ENCODE assay signal across 26 mouse cellular contexts in the genomic region with DNA sequence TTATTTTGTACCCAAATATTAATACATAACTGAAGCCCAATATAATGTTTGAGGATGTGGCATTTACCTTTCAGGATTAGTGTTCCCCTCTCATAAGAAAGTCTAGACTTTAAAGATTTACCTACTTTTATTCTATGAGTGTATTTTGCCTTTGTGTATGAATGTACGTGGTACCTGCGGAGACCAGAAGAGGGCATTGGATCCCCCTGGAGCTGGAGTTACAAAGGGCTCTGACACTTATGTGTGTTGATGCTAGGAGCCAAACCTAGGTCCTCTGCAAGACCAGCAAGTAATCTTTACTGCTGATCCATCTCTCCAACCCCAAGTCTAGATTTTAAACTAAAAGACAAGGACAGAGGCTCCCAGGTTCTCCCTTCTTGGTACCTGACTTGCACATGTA.
DNase-seq lines count a peak whose midpoint lies in the region; ATAC-seq and TF ChIP-seq lines count a peak whose summit lies in the region.
"Had no signal": no experiment of that assay in that cellular context is flagged by ENCODE, and none has a peak within 500 bp of the region (broad histone marks: within the 10 kb centered on the region; RNA-seq: fewer than 3 reads in every experiment).

No protein-coding gene starts in this region.

- H3K4me3 ChIP-seq in gastrocnemius, adult 2 months, result no peak overlapping the region
- H3K4me3 ChIP-seq in left cerebral cortex, adult 2 months, result no peak overlapping the region
- H3K4me3 ChIP-seq in midbrain, postnatal 0 days (ENCODE audit: low read depth, low read length), result no peak overlapping the region
- H3K4me3 ChIP-seq in midbrain, embryonic 16.5 days (ENCODE audit: low read depth, low read length), result no peak overlapping the region
- no peak overlapping the region for H3K4me3 ChIP-seq in stomach, postnatal 0 days (ENCODE audit: low read depth, low read length)
- H3K4me3 ChIP-seq: embryonic facial prominence, embryonic 12.5 days; heart, embryonic 13.5 days; hindbrain, embryonic 13.5 days; limb, embryonic 12.5 days; liver, embryonic 15.5 days; lung, embryonic 15.5 days; midbrain, embryonic 12.5 days had no signal

- H3K9me3 ChIP-seq in midbrain, postnatal 0 days (ENCODE audit: low read length), result no peaks in the 10 kb centered on the region
- H3K9me3 ChIP-seq in midbrain, embryonic 16.5 days (replicated peaks; ENCODE audit: control insufficient read depth, low read length, poor library complexity, severe bottlenecking), result no peaks in the 10 kb centered on the region
- H3K9me3 ChIP-seq in stomach, postnatal 0 days (ENCODE audit: control insufficient read depth, low read length), result no peaks in the 10 kb centered on the region
- H3K9me3 ChIP-seq: embryonic facial prominence, embryonic 12.5 days; heart, embryonic 13.5 days; hindbrain, embryonic 13.5 days; limb, embryonic 12.5 days; liver, embryonic 15.5 days; lung, embryonic 15.5 days; midbrain, embryonic 12.5 days had no signal

- DNase-seq in gastrocnemius, adult 2 months, result no peak
- DNase-seq in gastrocnemius, adult 8-10 months (ENCODE audit: low spot score in 2 of 2), result no peak
- no peak for DNase-seq in left cerebral cortex, adult 2 months (ENCODE audit: extremely low spot score in 1 of 2, low spot score in 2 of 2)
- no peak for DNase-seq in left cerebral cortex, adult 11 months (ENCODE audit: low spot score)
- no peak for DNase-seq in midbrain, postnatal 0 days (ENCODE audit: low spot score)
- DNase-seq in stomach, postnatal 0 days (ENCODE audit: low spot score), result no peak
- DNase-seq in neural tube, embryonic 10.5 days (ENCODE audit: extremely low spot score, low spot score), result no peak
- DNase-seq: cerebellum, adult 9-10 months; cerebellum, postnatal 36 days; embryo, embryonic 11 days; gastrocnemius, postnatal 36 days; heart, adult 18-20 months; heart, postnatal 10 days; kidney, adult 11 months; kidney, postnatal 4 days; right cerebral cortex, postnatal 25 days; thymus, adult 18-20 months; thymus, postnatal 25 days had no signal

- H3K36me3 ChIP-seq in midbrain, postnatal 0 days (ENCODE audit: insufficient read depth, low read length), result no peaks in the 10 kb centered on the region
- no peaks in the 10 kb centered on the region for H3K36me3 ChIP-seq in midbrain, embryonic 16.5 days (ENCODE audit: control insufficient read depth, insufficient read depth, low read length)
- no peaks in the 10 kb centered on the region for H3K36me3 ChIP-seq in stomach, postnatal 0 days (ENCODE audit: control insufficient read depth, insufficient read depth, low read length)
- H3K36me3 ChIP-seq: embryonic facial prominence, embryonic 12.5 days; heart, embryonic 13.5 days; hindbrain, embryonic 13.5 days; liver, embryonic 15.5 days; lung, embryonic 15.5 days; midbrain, embryonic 12.5 days had no signal

- H3K4me2 ChIP-seq in midbrain, postnatal 0 days (ENCODE audit: low read depth, low read length, poor library complexity, severe bottlenecking), result no peak overlapping the region
- H3K4me2 ChIP-seq in midbrain, embryonic 16.5 days (ENCODE audit: low read length), result no peak overlapping the region
- no peak overlapping the region for H3K4me2 ChIP-seq in stomach, postnatal 0 days (replicated peaks; ENCODE audit: low read depth)
- H3K4me2 ChIP-seq: embryonic facial prominence, embryonic 12.5 days; heart, embryonic 13.5 days; hindbrain, embryonic 13.5 days; limb, embryonic 12.5 days; liver, embryonic 15.5 days; lung, embryonic 15.5 days; midbrain, embryonic 12.5 days had no signal

- intact Hi-C loops in gastrocnemius, adult 2 months (cut with DNase I), result no loop called here
- intact Hi-C loops in left cerebral cortex, adult 2 months (cut with DNase I), result no loop called here

- peak; percentile 19; the same call in 1 of the 2 replicates for TF ChIP-seq CTCF in gastrocnemius, adult 2 months (IDR thresholded peaks at IDR 0.05)
- TF ChIP-seq CTCF in left cerebral cortex, adult 2 months (IDR thresholded peaks at IDR 0.05), result peak; percentile 22
- peak; percentile 37 for TF ChIP-seq CTCF in midbrain, postnatal 0 days (IDR thresholded peaks at IDR 0.05)
- peak; percentile 51 for TF ChIP-seq CTCF in stomach, postnatal 0 days (IDR thresholded peaks at IDR 0.05; ENCODE audit: low read depth)

- no peak for ATAC-seq in midbrain, postnatal 0 days (ENCODE audit: low FRiP score)
- no peak for ATAC-seq in midbrain, embryonic 16.5 days
- no peak for ATAC-seq in stomach, postnatal 0 days (ENCODE audit: low FRiP score, low TSS enrichment)

- no peaks in the 10 kb centered on the region for H3K4me1 ChIP-seq in midbrain, postnatal 0 days (ENCODE audit: insufficient read depth, low read length)
- H3K4me1 ChIP-seq in midbrain, embryonic 16.5 days (ENCODE audit: control insufficient read depth, insufficient read depth, low read length), result no peaks in the 10 kb centered on the region
- no peaks in the 10 kb centered on the region for H3K4me1 ChIP-seq in stomach, postnatal 0 days (replicated peaks; ENCODE audit: control insufficient read depth, insufficient read depth)
- H3K4me1 ChIP-seq: embryonic facial prominence, embryonic 12.5 days; hindbrain, embryonic 13.5 days; liver, embryonic 15.5 days had no signal

- H3K9ac ChIP-seq in midbrain, postnatal 0 days (replicated peaks; ENCODE audit: low read length, poor library complexity, severe bottlenecking), result no peak overlapping the region
- no peak overlapping the region for H3K9ac ChIP-seq in midbrain, embryonic 16.5 days (ENCODE audit: low read depth, low read length)
- no peak overlapping the region for H3K9ac ChIP-seq in stomach, postnatal 0 days (ENCODE audit: low read length)
- H3K9ac ChIP-seq: embryonic facial prominence, embryonic 12.5 days; heart, embryonic 13.5 days; hindbrain, embryonic 13.5 days; limb, embryonic 12.5 days; liver, embryonic 15.5 days; lung, embryonic 15.5 days; midbrain, embryonic 12.5 days had no signal

- H3K27me3 ChIP-seq in midbrain, postnatal 0 days (ENCODE audit: insufficient read depth, low read length), result no peaks in the 10 kb centered on the region
- no peaks in the 10 kb centered on the region for H3K27me3 ChIP-seq in midbrain, embryonic 16.5 days (ENCODE audit: control insufficient read depth, insufficient read depth, low read depth, low read length)
- H3K27me3 ChIP-seq in stomach, postnatal 0 days (ENCODE audit: control insufficient read depth, insufficient read depth, low read length), result no peaks in the 10 kb centered on the region
- H3K27me3 ChIP-seq: embryonic facial prominence, embryonic 12.5 days; heart, embryonic 13.5 days; limb, embryonic 12.5 days; liver, embryonic 15.5 days; lung, embryonic 15.5 days; midbrain, embryonic 12.5 days had no signal

- no peak for TF ChIP-seq EP300 in stomach, postnatal 0 days (optimal IDR thresholded peaks at IDR 0.05)

- WGBS in midbrain, postnatal 0 days, result 93% methylated on average over 2 of the region's 2 CpGs
- WGBS in midbrain, embryonic 16.5 days, result 86% methylated on average over 2 of the region's 2 CpGs
- WGBS in stomach, postnatal 0 days, result 93% methylated on average over 2 of the region's 2 CpGs

- no peak overlapping the region for H3K27ac ChIP-seq in gastrocnemius, adult 2 months
- H3K27ac ChIP-seq in left cerebral cortex, adult 2 months, result no peak overlapping the region
- no peak overlapping the region for H3K27ac ChIP-seq in midbrain, postnatal 0 days (ENCODE audit: low read depth, low read length)
- no peak overlapping the region for H3K27ac ChIP-seq in midbrain, embryonic 16.5 days (ENCODE audit: low read length)
- no peak overlapping the region for H3K27ac ChIP-seq in stomach, postnatal 0 days (replicated peaks)
- H3K27ac ChIP-seq: embryonic facial prominence, embryonic 12.5 days; heart, embryonic 13.5 days; hindbrain, embryonic 13.5 days; limb, embryonic 12.5 days; liver, embryonic 15.5 days; midbrain, embryonic 12.5 days had no signal
